In the genomic region with DNA sequence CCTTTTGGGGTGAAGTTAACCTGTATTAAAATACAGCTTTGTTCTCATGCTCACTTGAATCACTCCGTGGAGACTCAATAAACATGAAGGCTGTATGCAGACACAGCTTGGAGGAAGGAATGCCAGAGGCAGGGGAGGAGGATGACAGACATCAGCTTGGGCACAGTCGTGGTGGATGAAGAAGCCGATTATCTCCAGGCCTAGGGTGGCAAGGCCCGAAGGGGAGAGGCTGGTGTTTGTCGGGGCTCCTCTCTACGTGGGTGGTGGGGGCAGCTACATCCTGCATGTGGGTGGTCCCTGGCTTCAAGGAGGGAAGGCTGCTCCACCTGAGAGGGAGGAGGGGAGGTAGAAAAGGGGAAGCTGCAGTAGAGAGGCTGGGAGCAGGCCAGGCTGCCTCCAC, we compare ENCODE assay signal across 19 mouse cellular contexts.
"Had no signal": no experiment of that assay in that cellular context is flagged by ENCODE, and none has a peak within 500 bp of the region (broad histone marks: within the 10 kb centered on the region; RNA-seq: fewer than 3 reads in every experiment).

No protein-coding gene starts in this region.

- H3K4me1 ChIP-seq: megakaryocyte, embryonic 14.5 days; neural tube, embryonic 12.5 days had no signal

- H3K4me3 ChIP-seq: layer of hippocampus, adult 2 months; megakaryocyte, embryonic 14.5 days; midbrain, embryonic 15.5 days; neural tube, embryonic 12.5 days; neural tube, embryonic 15.5 days; stomach, embryonic 15.5 days had no signal

- DNase-seq: kidney, adult 2 months; kidney, postnatal 25 days; layer of hippocampus, adult 9-11 months; liver, postnatal 0 days; lung, embryonic 14.5 days; right cerebral cortex, postnatal 25 days; spleen, adult 18-20 months; thymus, postnatal 25 days had no signal

- H3K27ac ChIP-seq: kidney, postnatal 0 days; layer of hippocampus, adult 2 months; liver, embryonic 14.5 days; macrophage; midbrain, embryonic 15.5 days; neural tube, embryonic 12.5 days; neural tube, embryonic 15.5 days; stomach, embryonic 15.5 days had no signal

- H3K27me3 ChIP-seq: megakaryocyte, embryonic 14.5 days; midbrain, embryonic 15.5 days; neural tube, embryonic 12.5 days; neural tube, embryonic 15.5 days; stomach, embryonic 15.5 days had no signal

- H3K9me3 ChIP-seq: midbrain, embryonic 15.5 days; neural tube, embryonic 12.5 days; neural tube, embryonic 15.5 days; stomach, embryonic 15.5 days had no signal

- H3K4me2 ChIP-seq: lung, embryonic 14.5 days; midbrain, embryonic 11.5 days; midbrain, embryonic 15.5 days; neural tube, embryonic 12.5 days; neural tube, embryonic 15.5 days; stomach, embryonic 15.5 days had no signal

- H3K9ac ChIP-seq: liver, embryonic 14.5 days; liver, postnatal 0 days; lung, embryonic 14.5 days; midbrain, embryonic 15.5 days; neural tube, embryonic 12.5 days; neural tube, embryonic 15.5 days; stomach, embryonic 15.5 days had no signal

- H3K36me3 ChIP-seq: midbrain, embryonic 15.5 days; neural tube, embryonic 12.5 days; neural tube, embryonic 15.5 days; stomach, embryonic 15.5 days had no signal

- ATAC-seq: liver, postnatal 0 days; lung, postnatal 0 days; midbrain, embryonic 15.5 days had no signal
